Mouse (Mus musculus) thymus, adult 2 months (tissue): Measurements from ENCODE around the gene Psmc5.

ENCODE experiments used
- CTCF ChIP-seq: fragments of 200-500 bp; IDR thresholded peaks from 2 replicates; pipeline ENCODE4 v1.5.1; 2012; ENCODE audit warnings: mild to moderate bottlenecking, control low read depth, low read length, moderate library complexity, borderline replicate concordance; ENCODE audit not compliant: control insufficient read depth, poor library complexity, insufficient read depth; ENCODE audit errors: extremely low read depth
- POLR2A ChIP-seq: fragments of 200-500 bp; IDR thresholded peaks from 2 replicates; pipeline ENCODE4 v1.6.1; 2012; ENCODE audit warnings: mild to moderate bottlenecking, low read length, control low read depth, moderate library complexity; ENCODE audit not compliant: control insufficient read depth, poor library complexity, insufficient read depth; ENCODE audit errors: extremely low read depth

- TF ChIP-seq CTCF (no peak), POLR2A (no peak)
Observed at GRCm38 (mm10) chr11:106265570-106265969, 9.6 kb downstream of the Psmc5 start.
